Mouse (Mus musculus) kidney, adult 2 months (tissue): Measurements from ENCODE around the gene Dctn2.

Experiments
- CTCF ChIP-seq: fragments of 200-500 bp; conservative IDR thresholded peaks from 2 replicates; pipeline ENCODE4 v1.5.1; 2011; ENCODE audit warnings: low read depth, mild to moderate bottlenecking, control low read depth, low read length, moderate library complexity, mixed read lengths; ENCODE audit not compliant: insufficient read depth, insufficient read length
- POLR2A ChIP-seq: fragments of 200-500 bp; IDR thresholded peaks from one replicate; pipeline ENCODE4 v1.6.1; 2011; ENCODE audit warnings: low read depth, low read length, control low read depth

GRCm38 (mm10) chr10:127279730-127280129 lies 13.6 kb downstream of the Dctn2 start:
- TF ChIP-seq POLR2A (no peak), CTCF (peak; percentile 23; the same call in 1 of the 2 replicates)
